20 mouse cellular contexts compared by ENCODE assay signal in genomic region chr7:28831411-28832125, GRCm38 (mm10). TPM values are rescaled to one million over a fixed set of nuclear protein-coding genes. Genes with fewer than 3 reads are reported as not detected.
A peak's percentile ranks its signal among the peaks of the same experiment; 100 is the strongest.
DNase-seq lines count a peak whose midpoint lies in the region; ATAC-seq and TF ChIP-seq lines count a peak whose summit lies in the region.
"Had no signal": no experiment of that assay in that cellular context is flagged by ENCODE, and none has a peak within 500 bp of the region (broad histone marks: within the 10 kb centered on the region; RNA-seq: fewer than 3 reads in every experiment).

No protein-coding gene starts in this region.

- no peak overlapping the region for H3K4me3 ChIP-seq in heart, adult 2 months
- no peak overlapping the region for H3K4me3 ChIP-seq in heart, embryonic 10.5 days
- no peak overlapping the region for H3K4me3 ChIP-seq in ES-E14 (ENCODE audit: insufficient read depth in 1 of 2, low read depth in 1 of 2, low read length in 2 of 2, poor library complexity in 1 of 2, severe bottlenecking in 1 of 2)
- peak overlapping the region; percentile 2; the same call in 1 of the 2 replicates for H3K4me3 ChIP-seq in intestine, embryonic 16.5 days (ENCODE audit: low read length)
- H3K4me3 ChIP-seq in lung, adult 2 months (replicated peaks; ENCODE audit: extremely low read depth, low read depth, low read length), result no peak overlapping the region
- H3K4me3 ChIP-seq in forebrain, embryonic 12.5 days (replicated peaks), result no peak overlapping the region
- H3K4me3 ChIP-seq: forebrain, embryonic 15.5 days; gastrocnemius, adult 2 months; left cerebral cortex, adult 2 months; limb, embryonic 13.5 days; midbrain, embryonic 12.5 days had no signal

- ATAC-seq in intestine, embryonic 16.5 days, result peak; percentile 27
- peak; percentile 44 for ATAC-seq in megakaryocyte-erythroid progenitor cell, adult 5-6 weeks (replicated peaks; ENCODE audit: low FRiP score, low TSS enrichment, poor library complexity, severe bottlenecking)
- no peak for ATAC-seq in forebrain, embryonic 12.5 days (ENCODE audit: low FRiP score)
- no peak for ATAC-seq in frontal cortex, adult (ENCODE audit: low TSS enrichment)
- ATAC-seq: forebrain, embryonic 15.5 days; Patski had no signal

- TF ChIP-seq EP300 in heart, adult 2 months (IDR thresholded peaks at IDR 0.05; ENCODE audit: insufficient read depth, low read depth, low read length), result no peak

- DNase-seq in heart, adult 2 months, result peak in 1 of 2 experiments; percentile 25
- DNase-seq in heart, embryonic 10.5 days (ENCODE audit: low spot score), result no peak
- no peak for DNase-seq in ES-E14 (ENCODE audit: low read depth, low spot score)
- DNase-seq in lung, adult 2 months, result no peak
- DNase-seq: adrenal gland, adult 2 months; cerebellum, adult 8-10 months; embryo, embryonic 11 days; gastrocnemius, adult 2 months; lung, postnatal 10 days had no signal

- no peaks in the 10 kb centered on the region for H3K79me2 ChIP-seq in heart, adult 2 months (replicated peaks; ENCODE audit: control insufficient read depth, insufficient read depth, low read length)

- no peaks in the 10 kb centered on the region for H3K27me3 ChIP-seq in heart, adult 2 months (ENCODE audit: control insufficient read depth, insufficient read depth, low read length)
- peaks cover 5% of the 10 kb centered on the region; the same call in 1 of the 2 replicates for H3K27me3 ChIP-seq in heart, embryonic 10.5 days (ENCODE audit: insufficient read depth, poor library complexity, severe bottlenecking)
- no peaks in the 10 kb centered on the region for H3K27me3 ChIP-seq in intestine, embryonic 16.5 days (replicated peaks; ENCODE audit: control insufficient read depth, insufficient read depth, low read length)
- H3K27me3 ChIP-seq in forebrain, embryonic 12.5 days, result no peaks in the 10 kb centered on the region
- H3K27me3 ChIP-seq: CH12.LX; forebrain, embryonic 15.5 days; limb, embryonic 13.5 days; midbrain, embryonic 12.5 days; Patski had no signal

- peaks cover 4% of the 10 kb centered on the region for H3K4me1 ChIP-seq in heart, adult 2 months (ENCODE audit: control insufficient read depth, insufficient read depth, low read length)
- peaks cover 14% of the 10 kb centered on the region for H3K4me1 ChIP-seq in heart, embryonic 10.5 days
- H3K4me1 ChIP-seq in ES-E14 (ENCODE audit: control insufficient read depth in 2 of 2, insufficient read depth in 2 of 2, low read length in 2 of 2, poor library complexity in 1 of 2), result no peaks in the 10 kb centered on the region
- peaks cover 18% of the 10 kb centered on the region for H3K4me1 ChIP-seq in intestine, embryonic 16.5 days (ENCODE audit: control insufficient read depth, insufficient read depth, low read length)
- H3K4me1 ChIP-seq in lung, adult 2 months (ENCODE audit: control insufficient read depth, insufficient read depth, low read length), result peaks cover 3% of the 10 kb centered on the region; the same call in 1 of the 2 replicates
- no peaks in the 10 kb centered on the region for H3K4me1 ChIP-seq in forebrain, embryonic 12.5 days
- H3K4me1 ChIP-seq: forebrain, embryonic 15.5 days; limb, embryonic 13.5 days; midbrain, embryonic 12.5 days had no signal

- H3K27ac ChIP-seq in heart, adult 2 months, result peak overlapping the region; percentile 65
- no peak overlapping the region for H3K27ac ChIP-seq in heart, embryonic 10.5 days
- no peak overlapping the region for H3K27ac ChIP-seq in ES-E14 (ENCODE audit: insufficient read depth, low read depth, low read length, poor library complexity, severe bottlenecking)
- peak overlapping the region; percentile 96 for H3K27ac ChIP-seq in intestine, embryonic 16.5 days (ENCODE audit: low read length)
- no peak overlapping the region for H3K27ac ChIP-seq in forebrain, embryonic 12.5 days
- H3K27ac ChIP-seq: forebrain, embryonic 15.5 days; gastrocnemius, adult 2 months; limb, embryonic 13.5 days; midbrain, embryonic 12.5 days had no signal

- peaks cover 16% of the 10 kb centered on the region for H3K36me3 ChIP-seq in heart, adult 2 months (ENCODE audit: control insufficient read depth, insufficient read depth, low read length)
- H3K36me3 ChIP-seq in heart, embryonic 10.5 days, result peaks cover 30% of the 10 kb centered on the region
- peaks cover 13% of the 10 kb centered on the region for H3K36me3 ChIP-seq in ES-E14 (ENCODE audit: control insufficient read depth, insufficient read depth, low read length, poor library complexity, severe bottlenecking)
- peaks cover 12% of the 10 kb centered on the region for H3K36me3 ChIP-seq in intestine, embryonic 16.5 days (ENCODE audit: control insufficient read depth, insufficient read depth, low read length)
- H3K36me3 ChIP-seq in forebrain, embryonic 12.5 days (replicated peaks), result peaks cover 26% of the 10 kb centered on the region

- intact Hi-C loops in heart, adult 2 months (cut with DNase I), result no loop called here

- 67% methylated on average over 17 of the region's 17 CpGs for WGBS in heart, adult 2 months
- WGBS in heart, embryonic 10.5 days, result 76% methylated on average over 17 of the region's 17 CpGs
- 71% methylated on average over 17 of the region's 17 CpGs for WGBS in intestine, embryonic 16.5 days
- 85% methylated on average over 17 of the region's 17 CpGs for WGBS in lung, adult 2 months
- 94% methylated on average over 17 of the region's 17 CpGs for WGBS in forebrain, embryonic 12.5 days

- no peaks in the 10 kb centered on the region for H3K9me3 ChIP-seq in heart, embryonic 10.5 days
- H3K9me3 ChIP-seq in ES-E14 (ENCODE audit: control insufficient read depth, insufficient read depth, low read depth, low read length), result no peaks in the 10 kb centered on the region
- no peaks in the 10 kb centered on the region for H3K9me3 ChIP-seq in intestine, embryonic 16.5 days (ENCODE audit: control insufficient read depth, low read length)
- no peaks in the 10 kb centered on the region for H3K9me3 ChIP-seq in forebrain, embryonic 12.5 days
- H3K9me3 ChIP-seq: forebrain, embryonic 15.5 days; limb, embryonic 13.5 days; midbrain, embryonic 12.5 days had no signal

- H3K9ac ChIP-seq in heart, adult 2 months (ENCODE audit: low read depth, low read length), result no peak overlapping the region
- H3K9ac ChIP-seq in ES-E14 (ENCODE audit: insufficient read depth, low read depth, low read length, poor library complexity, severe bottlenecking), result peak overlapping the region; percentile 19; the same call in 1 of the 2 replicates
- peak overlapping the region; percentile 56 for H3K9ac ChIP-seq in intestine, embryonic 16.5 days (ENCODE audit: low read depth, low read length)
- H3K9ac ChIP-seq in forebrain, embryonic 12.5 days, result no peak overlapping the region
- H3K9ac ChIP-seq: forebrain, embryonic 15.5 days; limb, embryonic 13.5 days; midbrain, embryonic 12.5 days had no signal

- no peak for TF ChIP-seq CTCF in heart, adult 2 months (IDR thresholded peaks at IDR 0.05)
- TF ChIP-seq CTCF in lung, adult 2 months (IDR thresholded peaks at IDR 0.05; ENCODE audit: insufficient read depth, low read length), result no peak

- no peak for TF ChIP-seq POLR2A in heart, adult 2 months (IDR thresholded peaks at IDR 0.05; ENCODE audit: insufficient read depth, low read depth, low read length)
- TF ChIP-seq POLR2A in lung, adult 2 months (IDR thresholded peaks at IDR 0.05; ENCODE audit: borderline replicate concordance, extremely low read depth, low read depth, low read length), result no peak

- in situ Hi-C loops in ES-E14 (cut with MboI; ENCODE audit: low sequenced_read_pairs in 2 of 2, unreplicated experiment in 2 of 2), result no loop called here

- peak overlapping the region; percentile 13 for H3K4me2 ChIP-seq in intestine, embryonic 16.5 days (ENCODE audit: low read depth, low read length)
- H3K4me2 ChIP-seq in forebrain, embryonic 12.5 days, result no peak overlapping the region
- H3K4me2 ChIP-seq: forebrain, embryonic 15.5 days; limb, embryonic 13.5 days; midbrain, embryonic 12.5 days had no signal

RNA-seq across cellular contexts. Expression of gene Lgals4, which starts 2.1 kb away (rescaled TPM):
- total RNA-seq in heart, adult 2 months (2021), result 10 to 100 TPM; 18.5 to 27.6 TPM
- polyA plus RNA-seq in heart, adult 2 months (2012; rRNA removed), result 63.6 and 121 TPM in 2 replicates
- polyA plus RNA-seq in heart, embryonic 10.5 days (2016; fragmentation: Nextera tagmentation; extraction: Ambion mirVana), result 2.8 and 3.6 TPM in 2 replicates
- total RNA-seq in ES-E14 (2012; rRNA removed), result 5.5 and 9.6 TPM in 2 replicates
- 2,407 and 2,590 TPM in 2 replicates for polyA plus RNA-seq in intestine, embryonic 16.5 days (2015; fragmentation: Nextera tagmentation; extraction: Ambion mirVana)
- total RNA-seq in megakaryocyte-erythroid progenitor cell, adult 5-6 weeks (2014; fragmentation: Nextera tagmentation), result 8.7 and 23.2 TPM in 2 replicates
- 2.6 and 3.8 TPM in 2 replicates for total RNA-seq in megakaryocyte-erythroid progenitor cell, adult 5-6 weeks (2017)
- 19.0 and 25.5 TPM in 2 replicates for polyA plus RNA-seq in lung, adult 2 months (2012; rRNA removed)
- 1.7 and 2.8 TPM in 2 replicates for polyA plus RNA-seq in forebrain, embryonic 12.5 days (2016; fragmentation: Nextera tagmentation; extraction: Ambion mirVana)

RNA-seq across cellular contexts. Expression of gene Ech1, which starts 6.6 kb away (rescaled TPM):
- total RNA-seq in heart, adult 2 months (2021), result 1,000 to 10,000 TPM; 1,826 to 2,229 TPM
- 2,087 and 2,697 TPM in 2 replicates for polyA plus RNA-seq in heart, adult 2 months (2012; rRNA removed)
- 118 and 136 TPM in 2 replicates for polyA plus RNA-seq in heart, embryonic 10.5 days (2016; fragmentation: Nextera tagmentation; extraction: Ambion mirVana)
- 64.1 and 75.6 TPM in 2 replicates for total RNA-seq in ES-E14 (2012; rRNA removed)
- polyA plus RNA-seq in intestine, embryonic 16.5 days (2015; fragmentation: Nextera tagmentation; extraction: Ambion mirVana), result 347 and 378 TPM in 2 replicates
- total RNA-seq in megakaryocyte-erythroid progenitor cell, adult 5-6 weeks (2014; fragmentation: Nextera tagmentation), result 119 and 130 TPM in 2 replicates
- 85.5 and 95.0 TPM in 2 replicates for total RNA-seq in megakaryocyte-erythroid progenitor cell, adult 5-6 weeks (2017)
- polyA plus RNA-seq in lung, adult 2 months (2012; rRNA removed), result 201 and 250 TPM in 2 replicates
- polyA plus RNA-seq in forebrain, embryonic 12.5 days (2016; fragmentation: Nextera tagmentation; extraction: Ambion mirVana), result 63.9 and 64.2 TPM in 2 replicates

RNA-seq across cellular contexts. Expression of gene Hnrnpl, which starts 23.2 kb away (rescaled TPM):
- total RNA-seq in heart, adult 2 months (2021), result 100 to 1,000 TPM; 192 to 206 TPM
- 208 and 348 TPM in 2 replicates for polyA plus RNA-seq in heart, adult 2 months (2012; rRNA removed)
- 213 and 221 TPM in 2 replicates for polyA plus RNA-seq in heart, embryonic 10.5 days (2016; fragmentation: Nextera tagmentation; extraction: Ambion mirVana)
- total RNA-seq in ES-E14 (2012; rRNA removed), result 464 and 530 TPM in 2 replicates
- polyA plus RNA-seq in intestine, embryonic 16.5 days (2015; fragmentation: Nextera tagmentation; extraction: Ambion mirVana), result 142 and 146 TPM in 2 replicates
- total RNA-seq in megakaryocyte-erythroid progenitor cell, adult 5-6 weeks (2014; fragmentation: Nextera tagmentation), result 437 and 487 TPM in 2 replicates
- 350 and 619 TPM in 2 replicates for total RNA-seq in megakaryocyte-erythroid progenitor cell, adult 5-6 weeks (2017)
- 166 and 244 TPM in 2 replicates for polyA plus RNA-seq in lung, adult 2 months (2012; rRNA removed)
- 267 and 357 TPM in 2 replicates for polyA plus RNA-seq in forebrain, embryonic 12.5 days (2016; fragmentation: Nextera tagmentation; extraction: Ambion mirVana)

RNA-seq across cellular contexts. Expression of gene Lgals7, which starts 32.1 kb away (rescaled TPM):
- under 1 TPM in 1 of 2 experiments, not detected in 1; 0.61 TPM for total RNA-seq in heart, adult 2 months (2021)
- polyA plus RNA-seq in heart, adult 2 months (2012; rRNA removed), result 1.6 and 4.0 TPM in 2 replicates
- 0.24 and 0.81 TPM in 2 replicates for polyA plus RNA-seq in heart, embryonic 10.5 days (2016; fragmentation: Nextera tagmentation; extraction: Ambion mirVana)
- 0.42 and 0.89 TPM in 2 replicates for total RNA-seq in ES-E14 (2012; rRNA removed)
- polyA plus RNA-seq in intestine, embryonic 16.5 days (2015; fragmentation: Nextera tagmentation; extraction: Ambion mirVana), result 0.56 and 0.97 TPM in 2 replicates
- not detected in 2 replicates for total RNA-seq in megakaryocyte-erythroid progenitor cell, adult 5-6 weeks (2014; fragmentation: Nextera tagmentation)
- total RNA-seq in megakaryocyte-erythroid progenitor cell, adult 5-6 weeks (2017), result not detected in 2 replicates
- 2.2 and 314 TPM in 2 replicates for polyA plus RNA-seq in lung, adult 2 months (2012; rRNA removed)
- 1.1 and 1.9 TPM in 2 replicates for polyA plus RNA-seq in forebrain, embryonic 12.5 days (2016; fragmentation: Nextera tagmentation; extraction: Ambion mirVana)
- total RNA-seq: CH12.LX; gastrocnemius, adult 2 months; layer of hippocampus, adult 8-10 months had no signal

RNA-seq across cellular contexts. Expression of gene Rinl, which starts 42.8 kb away (rescaled TPM):
- total RNA-seq in heart, adult 2 months (2021), result 1 to 10 TPM; 1.3 to 2.0 TPM
- 3.2 and 3.3 TPM in 2 replicates for polyA plus RNA-seq in heart, adult 2 months (2012; rRNA removed)
- 3.8 and 5.2 TPM in 2 replicates for polyA plus RNA-seq in heart, embryonic 10.5 days (2016; fragmentation: Nextera tagmentation; extraction: Ambion mirVana)
- 17.2 and 18.9 TPM in 2 replicates for total RNA-seq in ES-E14 (2012; rRNA removed)
- polyA plus RNA-seq in intestine, embryonic 16.5 days (2015; fragmentation: Nextera tagmentation; extraction: Ambion mirVana), result 5.2 and 5.9 TPM in 2 replicates
- 21.5 and 26.4 TPM in 2 replicates for total RNA-seq in megakaryocyte-erythroid progenitor cell, adult 5-6 weeks (2014; fragmentation: Nextera tagmentation)
- total RNA-seq in megakaryocyte-erythroid progenitor cell, adult 5-6 weeks (2017), result 17.9 and 24.5 TPM in 2 replicates
- 11.2 and 14.5 TPM in 2 replicates for polyA plus RNA-seq in lung, adult 2 months (2012; rRNA removed)
- polyA plus RNA-seq in forebrain, embryonic 12.5 days (2016; fragmentation: Nextera tagmentation; extraction: Ambion mirVana), result 1.2 and 2.5 TPM in 2 replicates

Comparison
In these comparisons a context has a peak if more than half of its experiments do, and no peak if none do; other contexts are left out.
1. H3K27ac ChIP-seq: peak in heart, adult 2 months (single experiment) and intestine, embryonic 16.5 days (single experiment); none in heart, embryonic 10.5 days (single experiment), ES-E14 (single experiment) and forebrain, embryonic 12.5 days (single experiment).
2. H3K9ac ChIP-seq: peak in ES-E14 (single experiment) and intestine, embryonic 16.5 days (single experiment); none in heart, adult 2 months (single experiment) and forebrain, embryonic 12.5 days (single experiment).
3. ATAC-seq: peak in intestine, embryonic 16.5 days (single experiment) and megakaryocyte-erythroid progenitor cell, adult 5-6 weeks (single experiment); none in forebrain, embryonic 12.5 days (single experiment) and frontal cortex, adult (single experiment).
4. RNA of gene Lgals4, which starts 2.1 kb away (polyA plus RNA-seq): 2,407 to 2,590 TPM in intestine, embryonic 16.5 days; 63.6 to 121 TPM in heart, adult 2 months, 19.0 to 25.5 TPM in lung, adult 2 months, 2.8 to 3.6 TPM in heart, embryonic 10.5 days and 1.7 to 2.8 TPM in forebrain, embryonic 12.5 days; every median in the first group is over 10 times any median in the second.